Mouse (Mus musculus) frontal cortex, postnatal 25 days (tissue): Measurements from ENCODE around the gene Myo15.
"Not testable (repeated sequence)": the region's sequence is repeated elsewhere in the genome, so short reads cannot be mapped to it uniquely, and the experiment has no call there.

Experiments
- DNase-seq, 2 experiments: peaks; one replicate each; pipeline ENCODE4 v3.0.0; 2022; ENCODE audit warnings: low spot score in 2 of 2

The Myo15 gene

DNA sequence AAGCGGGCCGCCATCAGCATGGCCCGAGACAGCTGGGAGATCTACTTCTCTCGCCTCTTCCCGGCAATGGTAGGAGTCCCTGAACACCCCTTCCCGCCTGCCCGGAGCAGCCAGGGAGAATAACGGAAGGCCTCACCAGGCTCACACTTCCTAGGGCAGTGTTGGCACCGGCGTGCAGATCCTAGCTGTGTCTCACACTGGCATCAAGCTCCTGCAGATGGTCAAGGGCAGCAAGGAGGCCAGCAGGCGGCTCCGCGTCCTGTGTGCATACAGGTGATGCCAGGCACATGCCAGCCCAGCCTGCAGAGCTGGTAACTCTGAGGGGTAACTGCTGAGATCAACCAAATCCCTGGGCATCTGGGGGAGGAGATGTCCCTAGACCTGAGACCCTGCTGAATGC is 38.1 kb downstream of the Myo15 start:
- no peak for DNase-seq

DNA sequence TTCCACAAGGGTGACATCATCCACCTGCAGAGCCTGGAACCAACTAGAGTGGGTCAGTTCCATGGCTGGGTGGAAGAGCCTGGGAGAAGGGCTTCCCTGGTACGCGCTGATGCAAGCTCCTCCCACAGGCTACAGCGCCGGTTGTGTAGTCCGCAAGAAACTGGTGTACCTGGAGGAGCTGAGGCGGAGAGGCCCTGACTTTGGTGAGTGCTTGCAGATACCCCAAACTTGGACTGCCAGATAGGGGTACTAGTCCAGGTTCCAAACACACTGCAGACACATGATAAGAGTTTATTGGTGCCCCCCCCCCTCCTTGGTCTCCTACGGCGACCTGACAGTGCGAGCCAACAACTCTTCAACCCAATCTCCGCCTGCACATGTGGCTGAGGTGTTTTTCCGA is 39.8 kb downstream of the Myo15 start:
- no peak for DNase-seq

DNA sequence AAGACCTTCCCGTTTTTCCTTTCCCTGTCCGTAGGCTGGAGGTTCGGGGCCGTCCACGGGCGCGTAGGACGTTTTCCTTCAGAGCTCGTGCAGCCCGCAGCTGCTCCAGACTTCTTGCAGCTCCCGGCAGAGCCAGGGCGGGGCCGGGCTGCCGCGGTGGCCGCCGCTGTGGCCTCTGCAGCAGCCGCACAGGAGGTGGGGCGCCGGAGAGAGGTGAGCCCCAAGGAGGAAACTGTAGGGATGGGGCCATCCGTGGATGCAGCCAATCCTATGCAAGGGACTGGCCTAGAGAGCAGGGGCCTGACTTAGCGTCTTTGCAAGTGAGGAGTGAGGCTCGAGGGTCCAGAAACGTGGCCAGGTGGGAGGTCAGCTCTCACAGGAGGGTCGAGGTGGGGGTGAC is 40.4 kb downstream of the Myo15 start:
- DNase-seq, result no peak

DNA sequence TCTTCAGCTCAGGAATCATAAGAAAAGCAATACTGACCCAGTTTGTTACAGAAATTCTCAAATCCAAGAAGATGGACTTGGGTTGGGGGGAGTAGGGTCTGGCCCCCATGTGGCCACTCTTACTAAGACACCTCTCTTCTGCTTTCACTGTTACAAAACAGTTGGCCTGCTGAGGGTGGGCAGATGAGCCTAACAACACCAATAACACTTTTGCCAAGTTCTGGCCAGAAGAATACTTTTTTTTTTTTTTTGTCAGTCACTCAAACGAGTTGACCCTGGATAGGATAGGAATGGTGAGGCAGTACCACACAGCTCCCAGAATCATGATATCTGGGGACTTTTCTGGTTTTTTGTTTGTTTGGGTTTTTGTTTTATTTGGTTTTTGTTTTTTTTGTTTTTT is 42.8 kb downstream of the Myo15 start:
- DNase-seq, result no peak

DNA sequence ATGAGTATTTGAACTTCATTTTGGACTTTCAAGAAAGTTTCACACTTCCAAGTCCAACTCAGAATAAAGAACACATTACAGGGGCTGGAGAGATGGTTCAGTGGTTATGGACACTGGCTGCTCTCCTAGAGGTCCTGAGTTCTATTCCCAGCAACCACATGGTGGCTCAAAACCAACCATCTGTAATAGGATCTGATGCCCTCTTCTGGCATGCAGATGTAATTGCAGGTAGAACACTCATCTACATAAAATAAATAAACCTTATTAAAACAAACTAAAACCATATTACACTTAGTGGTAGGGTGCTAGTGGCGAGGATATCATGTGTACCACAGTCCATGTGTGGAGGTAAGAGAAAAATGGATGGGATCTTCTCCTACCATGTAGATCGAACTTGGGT is 43.4 kb downstream of the Myo15 start:
- no peak for DNase-seq

DNA sequence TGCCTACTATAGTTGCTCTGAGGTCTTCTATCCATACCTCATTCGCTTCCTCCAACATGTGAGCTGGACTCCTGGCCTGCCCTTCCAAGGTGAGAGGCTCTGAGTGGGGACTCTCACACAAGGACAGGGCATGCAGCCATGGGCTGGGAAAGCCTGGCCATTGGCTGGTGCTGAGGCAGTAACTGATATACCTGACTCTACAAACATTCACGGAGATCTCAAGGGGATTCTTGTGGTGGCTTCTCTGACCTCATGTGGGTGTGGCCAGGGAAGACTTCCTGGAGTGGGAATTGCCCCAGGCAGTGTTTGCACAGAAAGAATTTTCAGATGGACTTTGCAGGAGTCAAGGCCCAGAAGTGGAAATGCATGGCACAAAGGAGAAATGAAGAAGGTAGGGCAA is 45.8 kb downstream of the Myo15 start:
- no peak for DNase-seq

DNA sequence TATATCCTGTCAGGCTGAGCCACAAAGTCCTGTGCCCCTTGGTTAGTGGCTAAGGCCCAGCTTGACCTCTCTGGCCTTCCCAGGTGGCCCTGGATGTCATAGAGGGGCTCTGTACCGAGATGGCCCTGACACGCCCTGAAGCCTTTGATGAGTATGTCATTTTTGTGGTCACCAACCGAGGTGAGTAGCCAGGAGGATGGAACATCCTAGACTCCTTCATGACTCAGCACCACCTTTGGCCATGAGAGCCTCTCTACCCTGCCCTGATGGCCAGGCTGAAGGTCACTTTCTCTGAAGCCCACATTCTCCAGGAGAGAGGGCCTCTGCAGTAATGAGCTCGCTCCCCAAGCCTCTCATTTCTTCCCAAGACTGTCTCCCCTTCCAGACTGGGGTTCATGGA is 49.2 kb downstream of the Myo15 start:
- no peak for DNase-seq

DNA sequence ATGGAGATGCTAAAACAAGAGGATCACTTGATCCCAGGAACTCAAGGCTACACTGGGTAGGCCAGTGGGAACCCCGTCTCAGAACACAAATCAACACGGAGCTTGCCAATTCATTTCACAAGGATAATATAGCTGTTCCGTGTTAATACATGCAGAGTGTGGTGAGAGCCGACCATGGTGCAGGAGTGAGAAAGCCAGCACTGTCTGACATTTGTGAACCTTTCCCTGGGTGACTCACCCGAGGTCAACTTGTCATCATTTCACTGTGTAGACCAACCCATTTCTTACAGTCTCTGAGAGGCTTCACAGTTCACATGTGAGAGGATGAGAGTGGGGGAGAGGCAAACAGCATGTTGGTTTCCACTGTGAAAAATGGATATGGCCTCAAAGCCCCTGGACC is 52.9 kb downstream of the Myo15 start:
- DNase-seq, result no peak

DNA sequence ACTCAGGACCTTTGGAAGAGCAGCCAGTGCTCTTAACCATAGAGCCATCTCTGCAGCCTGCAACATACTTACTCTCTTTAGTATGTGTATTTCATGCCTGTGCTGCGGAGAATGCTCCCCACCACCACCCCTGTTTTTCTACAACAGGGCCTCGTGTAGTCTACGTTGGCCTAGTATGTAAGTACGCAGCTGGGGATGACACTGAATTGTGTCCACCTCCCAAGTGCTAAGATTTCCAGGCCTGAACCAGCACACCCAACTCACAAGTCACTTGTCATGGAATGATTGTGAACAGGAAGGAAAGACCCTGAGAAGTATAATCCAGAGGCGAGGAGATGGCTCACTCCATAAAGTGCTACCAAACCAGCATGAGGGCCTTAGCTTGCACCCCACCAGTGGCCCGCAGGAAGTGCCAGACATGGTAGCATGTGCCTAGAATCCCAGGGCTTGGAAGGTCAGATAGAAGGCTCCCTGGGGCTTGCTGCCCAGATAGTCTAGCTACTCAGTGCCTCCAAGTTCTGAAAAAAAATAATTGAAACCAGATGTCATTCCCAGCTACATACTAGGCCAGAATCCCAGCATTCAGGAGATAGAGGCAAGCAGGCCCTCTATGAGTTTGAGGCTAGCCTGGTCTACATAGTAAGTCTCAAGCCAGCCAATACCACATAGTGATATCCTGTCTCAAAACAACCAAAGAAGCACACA is 53.7 kb downstream of the Myo15 start:
- no peak for DNase-seq

DNA sequence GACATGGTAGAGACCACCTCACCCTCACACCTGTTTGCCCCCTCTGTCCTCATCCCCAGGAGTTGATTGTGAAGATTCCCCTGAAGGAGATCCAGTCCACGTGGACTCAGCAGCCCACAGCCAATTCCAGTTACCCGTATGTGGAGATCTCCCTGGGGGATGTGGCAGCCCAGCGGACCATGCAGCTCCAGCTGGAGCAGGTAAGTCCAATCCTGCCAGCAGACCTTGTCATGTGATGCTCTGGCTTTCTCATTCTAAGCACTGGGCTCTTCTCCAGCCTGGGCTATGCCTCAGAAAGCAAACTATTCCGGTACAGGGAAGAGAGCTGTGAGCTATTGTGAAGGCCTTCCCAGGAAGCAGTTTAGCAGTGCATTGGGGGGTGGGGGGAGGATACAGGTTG is 57.3 kb downstream of the Myo15 start:
- no peak for DNase-seq

DNA sequence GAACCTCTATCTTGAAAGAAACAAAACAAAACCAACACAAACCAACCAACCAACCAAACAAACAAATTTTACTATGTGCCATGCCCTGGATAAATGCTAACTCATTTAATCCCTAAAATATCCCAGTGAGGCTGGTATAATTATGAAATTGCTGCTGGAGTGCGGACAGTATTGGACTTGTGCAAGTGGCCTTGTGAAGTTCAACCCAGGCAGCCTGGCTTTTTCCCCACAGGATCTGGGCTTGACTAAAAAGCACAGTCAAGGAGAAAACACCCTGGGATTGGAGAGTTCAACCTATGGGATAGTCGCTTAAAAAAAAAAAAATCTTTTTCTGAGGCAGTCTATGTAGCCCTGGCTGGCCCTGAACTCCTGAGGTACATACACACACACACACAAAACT is 66.5 kb downstream of the Myo15 start:
- no peak for DNase-seq

DNA sequence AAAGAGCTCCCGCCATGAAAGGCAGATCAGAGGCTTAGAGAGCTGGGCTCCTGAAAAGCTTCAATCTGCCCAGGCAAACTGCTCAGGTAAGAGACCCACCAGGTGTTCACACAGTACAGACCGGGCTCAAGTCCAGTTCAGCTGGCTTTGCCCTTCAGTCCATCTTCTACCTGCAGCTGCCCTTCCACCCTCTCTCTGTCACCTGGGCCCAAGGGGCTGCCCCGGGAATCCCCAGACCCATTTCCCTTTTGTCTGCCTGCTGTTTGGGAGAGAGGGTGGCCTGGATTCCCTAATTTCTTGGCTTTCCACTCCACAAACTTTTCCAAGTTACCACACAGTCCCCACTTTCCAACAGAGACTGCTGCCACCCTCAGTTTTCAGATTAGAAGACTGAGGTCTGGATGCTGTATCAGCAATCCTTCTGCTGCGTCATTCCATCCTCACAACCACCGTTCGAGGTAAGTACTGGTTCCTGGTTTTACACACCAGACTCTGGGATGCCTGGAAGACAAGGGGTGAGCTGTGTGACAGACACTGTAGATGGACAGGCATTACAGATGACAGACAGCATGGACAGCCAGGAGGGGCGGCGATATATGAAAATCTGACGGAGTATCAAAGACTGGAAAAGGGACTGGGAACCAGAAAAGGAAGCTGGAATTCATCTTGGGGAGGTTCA is 67.2 kb downstream of the Myo15 start, which contains the start of gene Alkbh5:
Gene Alkbh5, plus strand, starts transcription at position 202 of the 679 bp plus-strand sequence.
- peak; percentile 10 to 13 for DNase-seq

DNA sequence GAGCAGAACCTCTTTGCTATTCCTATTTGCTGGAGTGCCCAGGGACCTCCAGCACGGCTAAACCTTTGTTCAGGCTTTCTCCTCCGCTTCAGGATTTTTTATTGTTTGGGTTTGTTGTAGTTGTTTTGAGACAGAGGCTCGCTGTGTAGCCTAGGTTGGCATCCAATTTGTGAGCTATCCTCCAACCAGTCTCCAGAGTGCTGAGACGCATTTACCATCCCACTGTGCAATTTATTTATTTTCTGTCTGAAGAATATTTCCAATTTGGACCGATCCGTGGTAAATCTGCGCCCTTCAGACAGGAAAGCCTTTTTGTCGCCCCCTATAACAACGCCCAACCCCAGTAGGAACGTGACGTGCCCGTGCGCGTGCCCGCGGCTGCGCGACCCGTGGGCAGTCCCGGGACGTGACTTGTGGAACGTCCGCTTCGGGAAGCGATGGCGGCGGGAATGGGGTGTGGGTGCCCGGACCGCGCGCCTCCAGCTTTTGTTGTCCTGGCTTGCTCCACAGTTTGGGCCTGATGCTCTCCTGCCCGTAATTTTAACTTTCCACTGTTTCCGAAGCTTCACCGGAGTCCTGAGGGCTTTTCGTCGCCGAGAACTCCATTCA is 67.8 kb downstream of the Myo15 start:
- peak; percentile 79 to 87 for DNase-seq

DNA sequence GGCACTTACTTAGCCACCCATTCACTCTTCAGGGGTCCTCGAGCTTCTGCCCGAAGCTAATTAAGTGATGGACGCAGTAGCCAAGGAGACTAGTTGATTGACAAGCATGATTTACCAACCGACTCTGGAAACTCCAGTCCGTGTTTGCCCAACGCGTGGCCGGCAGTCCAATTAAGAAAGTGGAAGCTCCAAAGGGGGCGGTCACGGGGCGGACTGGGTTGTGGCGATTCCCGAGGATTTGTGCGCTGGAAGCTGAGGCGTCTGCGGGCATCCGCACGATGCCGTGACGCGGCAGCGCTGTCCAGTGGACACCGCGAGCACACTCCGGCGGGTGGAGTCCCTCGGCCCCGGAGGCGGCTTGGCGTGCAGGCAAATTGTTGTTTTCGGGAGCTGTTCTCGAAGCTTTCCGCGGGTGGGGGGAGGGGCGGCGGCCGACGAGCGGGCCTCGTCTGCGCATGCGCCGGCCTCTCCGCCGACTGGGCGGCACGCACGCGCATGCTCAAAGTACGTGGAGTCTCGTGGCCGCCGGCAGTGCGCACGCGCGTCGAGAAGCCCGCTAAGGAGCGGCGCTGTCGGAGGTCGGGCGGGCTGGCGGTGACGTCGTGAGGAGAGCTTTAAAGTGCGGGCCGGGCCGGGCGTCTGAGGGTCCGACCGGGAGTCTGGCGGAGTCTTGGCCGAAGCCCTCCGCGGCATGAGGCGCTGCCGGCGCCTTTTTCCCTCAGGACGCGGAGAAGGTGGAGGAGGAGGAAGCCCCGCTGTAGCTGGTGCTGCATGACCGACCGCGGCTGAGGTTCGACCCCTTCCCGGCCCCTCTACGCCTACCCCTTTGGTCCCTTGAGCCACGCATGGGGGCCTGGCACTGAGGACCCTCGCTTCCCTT is 68.6 kb downstream of the Myo15 start:
- DNase-seq, result peak; percentile 91 to 94

DNA sequence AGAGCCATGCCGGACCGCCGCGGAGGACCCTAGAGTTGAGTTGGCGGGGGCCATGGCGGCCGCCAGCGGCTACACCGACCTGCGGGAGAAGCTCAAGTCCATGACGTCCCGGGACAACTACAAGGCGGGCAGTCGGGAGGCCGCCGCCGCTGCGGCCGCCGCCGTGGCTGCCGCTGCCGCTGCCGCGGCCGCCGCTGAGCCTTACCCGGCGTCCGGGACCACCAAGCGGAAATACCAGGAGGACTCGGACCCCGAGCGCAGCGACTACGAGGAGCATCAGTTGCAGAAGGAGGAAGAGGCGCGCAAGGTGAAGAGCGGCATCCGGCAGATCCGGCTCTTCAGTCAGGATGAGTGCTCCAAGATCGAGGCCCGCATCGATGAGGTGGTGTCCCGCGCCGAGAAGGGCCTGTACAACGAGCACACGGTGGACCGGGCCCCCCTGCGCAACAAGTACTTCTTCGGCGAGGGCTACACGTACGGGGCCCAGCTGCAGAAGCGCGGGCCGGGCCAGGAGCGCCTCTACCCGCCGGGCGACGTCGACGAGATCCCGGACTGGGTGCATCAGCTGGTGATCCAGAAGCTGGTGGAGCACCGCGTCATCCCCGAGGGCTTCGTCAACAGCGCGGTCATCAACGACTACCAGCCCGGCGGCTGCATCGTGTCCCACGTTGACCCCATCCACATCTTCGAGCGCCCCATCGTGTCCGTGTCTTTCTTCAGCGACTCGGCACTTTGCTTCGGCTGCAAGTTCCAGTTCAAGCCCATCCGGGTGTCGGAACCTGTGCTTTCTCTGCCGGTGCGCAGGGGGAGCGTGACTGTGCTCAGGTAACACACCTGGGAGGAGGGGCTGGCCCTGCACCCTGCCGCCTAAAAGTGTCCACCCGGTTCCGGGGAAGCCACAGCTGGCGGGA is 69.5 kb downstream of the Myo15 start:
- DNase-seq, result peak in 1 of 2 experiments; percentile 19

DNA sequence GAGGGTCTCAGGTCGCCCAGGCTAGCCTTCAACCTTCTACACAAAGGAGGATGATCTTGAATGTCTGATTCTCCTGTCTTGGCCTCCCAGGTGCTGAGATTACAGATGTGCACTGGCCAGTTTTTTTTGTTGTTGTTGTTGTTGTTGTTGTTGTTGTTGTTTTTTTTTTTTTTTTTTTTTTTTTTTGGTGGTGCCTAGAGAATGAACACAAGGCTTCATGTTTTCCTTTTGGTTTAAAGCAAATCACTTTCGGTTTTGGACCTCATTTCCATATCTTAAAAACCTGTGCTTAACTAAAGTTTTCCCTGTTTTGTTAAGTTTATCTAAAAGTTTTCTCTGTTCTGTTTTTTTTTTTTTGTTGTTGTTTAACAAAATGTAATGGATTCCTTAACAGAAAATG is 70.4 kb downstream of the Myo15 start:
- DNase-seq, result no peak

DNA sequence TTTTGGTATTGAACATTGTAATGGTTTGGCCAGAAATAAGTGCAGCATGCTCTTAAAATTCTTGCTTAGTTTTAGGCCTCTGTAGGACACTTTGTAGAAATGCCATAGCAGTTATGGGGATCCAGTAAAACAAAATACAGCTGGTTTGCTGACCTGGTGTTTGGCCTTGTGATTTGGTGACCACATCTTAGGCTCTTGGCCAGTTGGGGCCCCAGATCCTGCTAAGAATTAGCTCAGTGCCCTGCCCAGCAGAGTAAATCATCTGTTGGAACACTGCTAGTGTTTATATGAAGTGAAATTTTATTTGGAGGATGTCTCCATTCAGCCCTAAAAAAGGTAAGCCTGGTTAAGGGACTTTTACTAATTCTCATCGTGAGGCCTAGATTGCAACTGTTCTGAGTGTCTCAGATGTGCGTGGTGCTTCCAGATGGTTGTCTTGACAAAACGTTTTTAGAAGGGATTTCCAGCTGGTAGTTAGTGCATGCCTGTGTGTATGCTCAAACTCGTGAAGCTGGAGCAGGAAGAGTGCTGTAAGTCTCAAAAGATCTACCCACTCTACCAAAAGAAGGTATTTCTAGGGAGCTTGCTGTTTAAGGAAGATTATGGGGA is 71.0 kb downstream of the Myo15 start:
- no peak for DNase-seq

DNA sequence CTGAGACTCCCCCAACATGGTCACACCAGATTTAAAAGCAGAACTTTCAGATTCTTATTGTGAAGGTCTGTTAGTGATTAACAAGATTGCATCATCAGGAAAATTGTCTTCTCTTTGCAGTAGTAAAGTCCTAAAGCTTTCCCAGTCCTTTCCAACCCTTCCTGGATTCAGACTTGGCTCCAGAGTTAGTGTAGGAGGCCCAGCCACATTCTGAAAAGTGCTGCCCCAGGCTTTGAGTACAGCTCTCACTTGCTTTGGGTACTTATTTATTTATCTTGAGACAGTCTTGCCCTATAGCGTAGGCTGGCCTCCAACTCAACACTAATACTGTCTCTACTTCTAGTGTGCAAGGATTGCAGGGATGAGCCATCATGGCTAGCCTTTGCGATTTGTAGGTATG is 71.6 kb downstream of the Myo15 start:
- DNase-seq, result no peak

DNA sequence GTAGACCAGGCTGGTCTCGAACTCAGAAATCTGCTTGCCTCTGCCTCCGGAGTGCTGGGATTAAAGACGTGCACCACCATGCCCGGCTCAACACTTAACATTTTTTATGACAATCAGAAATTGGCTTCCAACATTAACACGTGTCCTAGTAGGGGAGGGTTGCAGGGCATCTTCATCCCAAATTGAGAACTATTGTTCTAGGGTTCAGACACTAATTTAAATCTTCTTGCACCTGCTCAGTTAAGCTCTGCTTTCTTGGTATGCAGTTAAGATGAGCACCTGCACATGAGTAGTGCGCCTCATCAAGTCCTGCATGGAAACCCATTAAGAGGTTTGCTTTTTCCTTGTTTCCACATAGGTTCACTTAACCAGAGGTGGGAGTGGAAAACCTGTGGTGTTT is 72.7 kb downstream of the Myo15 start:
- DNase-seq, result no peak

DNA sequence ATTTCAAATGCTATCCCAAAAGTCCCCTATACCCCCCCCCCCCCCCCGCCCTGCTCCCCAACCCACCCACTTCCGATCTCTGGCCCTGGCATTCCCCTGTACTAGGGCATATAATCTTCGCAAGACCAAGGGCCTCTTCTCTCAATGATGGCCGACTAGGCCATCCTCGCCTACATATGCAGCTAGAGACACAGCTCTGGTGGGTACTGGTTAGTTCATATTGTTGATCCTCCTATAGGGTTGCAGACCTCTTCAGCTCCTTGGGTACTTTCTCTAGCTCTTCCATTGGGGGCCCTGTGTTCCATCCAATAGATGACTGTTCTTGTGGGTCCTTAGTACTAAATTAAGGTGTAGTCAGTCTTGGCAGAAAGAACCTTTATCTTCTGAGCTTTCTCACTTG is 74.1 kb downstream of the Myo15 start:
- not testable (repeated sequence) for DNase-seq

DNA sequence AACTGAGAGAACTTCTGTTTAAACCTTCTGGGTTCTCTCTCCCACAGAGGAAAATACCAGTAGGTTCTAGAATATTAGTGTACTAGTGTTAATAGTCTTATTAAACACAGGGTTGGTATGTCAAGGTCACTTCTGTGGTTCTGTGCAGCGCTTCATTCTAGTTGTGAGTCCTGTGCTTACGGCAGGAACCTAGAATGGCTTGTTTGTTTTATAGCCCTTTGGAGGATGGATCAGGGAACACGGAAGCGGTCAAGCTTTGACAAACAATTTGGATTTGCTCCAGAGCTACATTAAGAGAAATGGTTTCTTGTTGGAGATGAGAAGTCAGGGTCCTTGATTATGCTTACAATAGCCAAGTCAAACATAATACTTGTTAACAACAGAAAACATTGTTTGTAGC is 76.3 kb downstream of the Myo15 start:
- no peak for DNase-seq
